Mouse (Mus musculus) ovary, postnatal 10 days (tissue): ENCODE data around the gene Olfr655.

Experiments
- DNase-seq: peaks from one replicate; pipeline ENCODE4 v3.0.0; 2022; ENCODE audit warnings: low spot score

Gene Olfr655

DNA sequence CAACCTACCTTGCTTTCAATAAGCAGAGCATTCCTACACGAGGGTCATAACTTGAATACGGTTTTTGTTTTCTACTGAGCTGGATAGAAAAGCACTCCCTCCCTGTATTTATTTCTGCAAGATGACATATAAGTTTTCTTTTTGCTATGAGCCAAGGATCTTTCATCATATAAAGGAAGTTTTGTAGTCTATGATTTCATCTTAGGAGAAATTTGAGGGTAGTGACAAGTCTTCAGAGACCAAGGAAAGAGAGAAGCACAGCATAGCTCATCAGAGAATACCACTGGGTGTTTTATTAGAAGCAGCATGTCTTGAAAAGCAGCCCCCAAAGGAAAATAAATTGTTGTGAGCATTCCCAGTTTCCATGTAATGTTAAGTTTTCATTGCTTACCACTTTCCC, at the start of gene Olfr655:
Gene Olfr655, minus strand, starts transcription at position 101 of the 400 bp plus-strand sequence.
- DNase-seq, result no peak

DNA sequence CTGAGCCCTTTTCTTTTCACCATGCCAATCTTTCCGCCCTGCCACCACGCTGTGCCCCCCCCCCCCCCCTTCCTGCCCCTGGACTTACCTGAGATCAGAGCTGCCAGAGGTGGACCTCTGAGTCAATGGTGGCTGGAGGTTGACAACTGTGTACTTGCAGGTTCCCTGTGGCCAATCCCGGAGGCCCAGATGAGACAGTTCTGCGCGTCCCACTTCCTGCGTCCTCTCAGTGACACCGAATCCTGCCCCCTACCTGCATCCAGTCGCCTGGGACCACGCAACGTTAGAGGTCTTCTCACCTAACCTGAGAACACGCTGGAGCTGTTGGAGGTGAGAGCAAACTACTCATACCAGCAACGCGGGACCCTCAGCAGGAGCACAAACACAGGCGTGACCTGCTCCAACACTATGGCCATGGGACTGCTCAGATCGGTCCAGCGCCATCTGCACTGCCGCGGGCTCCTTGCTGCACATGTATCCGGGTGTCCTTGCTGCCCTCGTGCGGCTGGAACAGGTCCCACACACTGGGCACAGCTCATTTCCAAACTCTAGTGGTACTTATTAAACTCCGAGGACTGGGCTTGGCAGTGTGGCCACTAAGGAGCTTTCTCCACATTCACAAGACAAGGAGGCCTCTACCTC, 45.4 kb upstream of the Olfr655 start, which contains the start of gene Olfr658:
Gene Olfr658, minus strand, starts transcription at position 465 of the 642 bp plus-strand sequence.
- DNase-seq, result no peak

DNA sequence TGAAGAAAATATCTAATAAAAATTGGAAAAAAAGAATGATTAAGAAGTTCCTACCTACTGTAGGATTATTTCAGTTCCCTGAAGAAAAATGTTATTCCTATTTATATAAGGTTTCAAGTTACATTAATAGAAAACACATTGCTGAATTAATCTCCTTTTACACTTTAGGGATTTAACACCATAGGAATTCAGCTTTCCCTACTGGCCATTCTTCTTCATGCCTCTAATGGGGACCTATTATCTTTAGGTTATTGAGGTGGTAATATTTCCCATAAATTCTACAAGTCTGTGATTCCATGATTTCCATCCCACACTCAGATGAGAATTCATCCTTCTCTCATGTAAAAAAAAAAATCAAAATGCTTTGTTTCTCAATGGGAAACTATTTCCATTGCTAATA, 22.9 kb upstream of the Olfr655 start, which contains the start of gene Olfr657:
Gene Olfr657, plus strand, starts transcription at position 301 of the 400 bp plus-strand sequence.
- no peak for DNase-seq

DNA sequence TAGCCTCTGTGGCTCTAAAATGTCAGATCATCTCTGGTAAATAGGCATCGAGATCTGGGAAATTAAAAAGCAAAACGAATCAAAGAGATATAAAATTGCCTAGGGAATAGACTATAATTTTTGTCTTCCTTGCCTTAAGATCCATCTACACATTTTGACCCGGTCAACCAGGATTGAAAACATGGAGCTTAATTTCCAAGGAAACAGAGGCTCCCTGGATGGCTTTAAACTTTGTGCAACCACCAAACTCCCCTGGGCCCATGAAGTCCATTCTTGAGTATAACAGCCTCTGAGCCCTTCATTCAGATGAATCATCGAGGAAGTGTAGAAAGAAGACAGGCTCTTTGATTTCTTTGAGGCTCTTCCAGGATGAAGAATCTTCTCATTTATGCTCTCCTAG, 12.1 kb upstream of the Olfr655 start, which contains the start of gene Olfr656:
Gene Olfr656, plus strand, starts transcription at position 301 of the 400 bp plus-strand sequence.
- DNase-seq, result no peak

DNA sequence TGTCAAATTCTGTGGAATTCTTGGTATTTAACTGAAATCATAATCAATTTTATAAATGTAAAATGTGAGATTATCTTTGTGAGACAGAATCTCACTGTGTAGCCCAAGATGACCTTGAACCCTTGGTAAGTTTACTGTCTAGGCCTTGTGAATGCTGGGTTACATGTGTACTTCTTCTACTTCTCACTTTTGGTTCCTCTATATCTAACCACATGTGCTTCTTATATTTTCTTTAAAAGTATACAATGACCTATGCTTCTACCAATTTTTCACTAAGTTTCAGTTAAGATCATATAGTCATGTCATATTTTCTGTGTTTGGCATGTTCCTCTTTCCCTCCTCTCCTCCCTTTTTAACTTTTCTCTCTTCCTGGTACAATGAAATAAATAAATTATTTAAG, 3.1 kb upstream of the Olfr655 start:
- DNase-seq, result no peak

DNA sequence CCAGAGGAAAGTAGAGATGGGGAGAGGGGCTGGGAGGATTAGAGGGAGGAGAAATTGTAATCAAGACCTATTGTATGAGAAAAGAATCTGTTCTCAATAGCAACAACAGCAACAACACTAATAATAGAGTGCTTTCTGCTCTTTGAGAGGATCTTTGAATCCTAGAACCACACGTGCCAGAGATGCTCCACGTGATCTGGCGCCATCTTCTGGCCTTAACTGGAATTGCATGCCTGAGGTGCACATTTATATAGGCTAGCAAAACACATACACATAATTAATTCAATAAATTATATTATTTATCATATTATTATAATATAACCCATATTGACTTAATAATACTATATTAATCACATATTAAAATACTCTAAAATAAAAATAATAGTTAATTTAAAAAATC, 1.6 kb upstream of the Olfr655 start:
- no peak for DNase-seq

DNA sequence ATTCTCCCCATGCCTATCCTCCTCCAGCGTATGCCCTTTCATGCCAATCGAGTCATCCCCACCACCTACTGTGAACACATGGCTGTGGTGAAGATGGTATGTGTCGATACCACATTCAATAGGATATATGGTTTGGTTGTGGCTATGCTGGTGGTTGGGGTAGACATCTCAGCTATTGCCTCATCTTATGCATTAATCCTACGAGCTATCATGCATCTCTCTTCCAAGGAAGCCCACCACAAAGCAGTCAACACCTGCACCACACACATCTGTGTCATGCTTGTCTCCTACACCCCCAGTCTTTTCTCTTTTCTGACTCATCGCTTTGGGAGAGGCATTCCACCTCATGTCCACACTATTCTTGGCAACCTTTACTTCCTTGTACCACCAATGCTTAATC, 13.3 kb downstream of the Olfr655 start:
- no peak for DNase-seq

DNA sequence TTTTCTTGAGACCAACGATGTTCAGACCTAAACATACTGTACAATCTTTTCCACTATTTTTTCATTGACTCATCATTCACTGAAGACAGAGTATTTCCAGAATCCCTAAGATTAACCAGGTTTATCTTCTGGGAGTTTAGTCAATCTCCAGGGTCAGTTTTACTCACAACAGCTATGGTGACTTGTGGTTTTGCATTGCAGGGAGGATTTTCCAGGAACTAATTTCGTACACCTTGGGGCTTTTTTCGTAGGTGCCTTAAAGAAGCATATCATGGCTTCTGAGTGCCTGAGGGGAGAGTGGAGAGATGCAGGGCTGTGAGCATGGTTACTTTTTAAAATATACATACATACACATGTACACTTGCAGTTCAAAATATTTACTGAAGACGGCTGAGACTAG, 14.9 kb downstream of the Olfr655 start, which contains the start of gene Olfr654:
Gene Olfr654, plus strand, starts transcription at position 301 of the 400 bp plus-strand sequence.
- DNase-seq, result no peak

DNA sequence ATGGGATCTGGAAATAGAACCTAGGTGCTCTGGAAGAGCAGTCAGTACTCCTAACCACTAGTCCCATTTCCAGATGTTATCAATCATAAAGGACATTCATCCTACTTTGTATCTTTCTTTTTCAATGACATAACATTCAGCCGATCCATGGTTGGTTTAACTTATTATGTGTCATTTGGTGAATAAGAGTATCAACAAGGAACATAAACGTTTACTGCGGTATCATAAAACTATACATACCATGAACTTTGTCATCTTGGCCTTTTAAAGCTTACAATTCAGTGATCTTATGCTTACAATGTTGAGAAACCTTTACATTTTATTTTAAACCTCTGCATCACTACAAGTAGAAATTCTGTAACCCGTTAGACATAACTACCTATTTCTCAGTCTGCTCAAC, 20.1 kb downstream of the Olfr655 start:
- DNase-seq, result no peak

DNA sequence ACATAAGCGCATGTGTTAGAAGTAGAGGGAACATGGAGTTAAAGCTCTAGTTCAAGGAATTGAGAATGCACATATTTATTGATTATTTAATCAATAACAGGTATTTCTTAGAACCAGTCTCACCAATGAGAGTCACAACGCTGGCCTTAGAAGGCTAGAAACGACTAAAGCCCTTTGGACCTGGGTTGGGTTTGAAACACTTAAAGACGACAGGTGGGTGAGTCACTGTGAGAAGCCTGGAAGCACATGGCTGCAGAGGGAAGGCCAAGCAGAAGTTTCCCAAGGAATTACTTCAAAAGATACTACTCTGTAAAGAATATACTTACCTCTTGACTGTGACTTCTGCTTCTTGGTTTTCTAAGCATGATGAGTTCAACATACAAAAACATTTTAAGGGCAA, 20.7 kb downstream of the Olfr655 start:
- DNase-seq, result no peak

DNA sequence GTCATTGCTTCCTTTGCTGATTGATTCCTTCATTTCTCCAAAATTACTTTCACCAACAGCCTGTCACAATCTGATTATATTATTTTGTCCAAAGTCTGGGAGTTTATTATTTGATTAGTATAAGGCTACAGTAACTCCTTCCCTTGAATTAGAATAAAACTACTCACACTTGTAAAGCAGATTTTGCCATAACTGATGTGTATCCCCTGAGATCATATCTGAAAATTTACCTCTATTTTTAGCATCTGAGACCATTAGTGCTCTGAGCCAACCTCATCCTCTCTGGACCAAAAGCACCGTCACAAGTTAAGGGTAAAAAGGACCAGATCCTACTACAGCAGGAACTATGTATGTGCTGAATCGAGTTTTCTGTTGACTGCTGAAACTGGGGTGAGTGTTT, 24.6 kb downstream of the Olfr655 start, which contains the start of gene Olfr653:
Gene Olfr653, plus strand, starts transcription at position 301 of the 400 bp plus-strand sequence.
- no peak for DNase-seq

DNA sequence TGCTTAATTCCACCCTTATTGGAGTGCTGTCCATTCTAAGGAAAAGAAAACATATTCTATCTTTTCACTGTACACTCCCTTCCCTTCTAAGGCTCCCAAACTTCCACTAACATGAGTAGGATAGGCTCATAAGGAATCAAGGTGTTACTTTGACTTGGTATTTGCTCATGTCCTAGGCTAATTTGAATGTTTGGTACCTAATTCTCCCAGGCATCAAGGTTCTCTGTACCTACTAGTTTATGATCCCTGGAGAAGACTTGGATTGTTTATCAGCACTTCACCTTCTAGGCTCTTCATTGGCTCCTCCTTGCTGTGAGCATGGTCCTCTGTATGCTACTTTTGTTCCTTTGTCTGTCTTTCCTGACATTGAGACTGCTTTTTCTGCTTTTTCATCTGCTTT, 41.0 kb downstream of the Olfr655 start, which contains the start of gene Olfr652:
Gene Olfr652, plus strand, starts transcription at position 301 of the 400 bp plus-strand sequence.
- no peak for DNase-seq

DNA sequence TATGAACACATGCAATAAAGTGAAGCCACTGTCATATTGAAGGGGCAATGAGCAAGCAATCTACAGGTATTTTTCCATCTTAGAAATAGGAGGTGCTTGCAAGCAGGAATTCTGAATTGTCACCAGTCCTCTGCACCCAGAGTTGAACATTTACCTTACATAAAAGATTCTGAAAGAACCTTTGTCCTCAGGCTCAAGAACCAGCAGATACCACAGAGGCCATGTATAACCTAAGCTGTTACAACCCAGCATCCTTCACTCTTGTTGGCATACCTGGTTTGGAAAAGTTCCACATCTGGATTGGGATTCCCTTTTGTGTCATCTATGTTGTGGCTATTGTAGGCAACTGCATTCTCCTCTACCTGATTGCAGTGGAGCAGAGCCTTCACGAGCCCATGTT, 48.9 kb downstream of the Olfr655 start:
- DNase-seq, result no peak

DNA sequence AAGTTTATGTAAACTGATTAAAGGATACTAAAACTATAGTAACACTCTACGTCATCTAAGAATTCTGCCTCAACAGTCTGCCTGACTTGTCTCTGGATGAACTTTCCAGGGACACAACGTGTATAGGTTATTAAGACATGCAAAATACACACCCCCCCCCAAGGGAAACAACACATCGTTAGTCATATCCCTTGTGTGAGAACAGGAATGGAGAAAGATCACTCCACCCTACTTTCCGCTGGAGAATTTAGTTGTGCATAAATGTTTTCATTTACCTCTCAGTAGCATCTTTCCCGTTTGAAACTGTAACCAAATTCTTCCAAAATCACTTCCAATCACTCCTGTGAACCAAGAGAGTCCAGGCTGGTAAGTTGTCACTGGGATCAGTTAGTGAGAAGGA, 51.7 kb downstream of the Olfr655 start, which contains the start of gene Olfr651:
Gene Olfr651, plus strand, starts transcription at position 301 of the 400 bp plus-strand sequence.
- DNase-seq, result no peak
